Mouse (Mus musculus) heart, postnatal 0 days (tissue): Measurements from ENCODE around the gene Thoc5. TPM values are rescaled to one million over a fixed set of nuclear protein-coding genes. Genes with fewer than 3 reads are reported as not detected.

Experiments used
- ATAC-seq: fragments of 200-750 bp; cut with Nextera tagmentation; 2 replicates; pipeline ENCODE4 v1.8.0; 2017; ENCODE audit warnings: low read depth, moderate number of reproducible peaks, moderate library complexity; ENCODE audit not compliant: insufficient read depth
- DNase-seq: peaks from one replicate; pipeline ENCODE4 v3.0.0-alpha.2; 2016; ENCODE audit warnings: low spot score
- H3K27ac ChIP-seq: fragments of 300-500 bp; sonication (generic); 2 replicates; pipeline ENCODE4 v1.5.1; 2014; ENCODE audit warnings: low read depth, mild to moderate bottlenecking
- H3K27me3 ChIP-seq: fragments of 300-500 bp; sonication (generic); 2 replicates; pipeline ENCODE4 v1.6.1; 2014; ENCODE audit warnings: low read length, mixed read lengths; ENCODE audit not compliant: control insufficient read depth, insufficient read depth
- H3K36me3 ChIP-seq: fragments of 300-500 bp; sonication (generic); replicated peaks from 2 replicates; pipeline ENCODE4 v1.6.1; 2014; ENCODE audit warnings: low read length, mixed read lengths; ENCODE audit not compliant: control insufficient read depth, insufficient read depth
- H3K4me1 ChIP-seq: fragments of 300-500 bp; sonication (generic); 2 replicates; pipeline ENCODE4 v1.6.1; 2014; ENCODE audit warnings: antibody characterized with exemption; ENCODE audit not compliant: control insufficient read depth, insufficient read depth
- H3K4me2 ChIP-seq: fragments of 300-500 bp; sonication (generic); 2 replicates; pipeline ENCODE4 v1.6.1; 2014; ENCODE audit warnings: low read depth, mild to moderate bottlenecking, low read length, moderate library complexity
- H3K4me3 ChIP-seq: fragments of 300-500 bp; sonication (generic); 2 replicates; pipeline ENCODE4 v1.5.1; 2014; ENCODE audit warnings: low read depth, low read length
- H3K9ac ChIP-seq: fragments of 300-500 bp; sonication (generic); replicated peaks from 2 replicates; pipeline ENCODE4 v1.6.1; 2014; ENCODE audit warnings: low read depth, low read length, mixed read lengths
- H3K9me3 ChIP-seq: fragments of 300-500 bp; sonication (generic); replicated peaks from 2 replicates; pipeline ENCODE4 v1.6.1; 2016; ENCODE audit warnings: low read length; ENCODE audit not compliant: control insufficient read depth
- CTCF ChIP-seq: IDR thresholded peaks from 2 replicates; pipeline ENCODE4 v1.5.1; 2016; ENCODE audit warnings: antibody characterized with exemption, control low read depth, low read depth
- EP300 ChIP-seq: IDR thresholded peaks from 2 replicates; pipeline ENCODE4 v1.6.1; 2016; ENCODE audit warnings: antibody characterized with exemption, low read depth
- WGBS: fragments of 180-500 bp; shearing (Covaris S2); extraction: QIAGEN DNeasy Blood & Tissue Kit; methylation state at CpG from one replicate; pipeline ENCODE4 v1.1.7; 2014; 5-methylcytosine and 5-hydroxymethylcytosine counted together
- polyA plus RNA-seq: library from polyadenylated mRNA; unstranded; fragments of >200 nt; fragmentation: Nextera tagmentation; extraction: Ambion mirVana; gene quantifications from 2 replicates; pipeline ENCODE4 v1.2.1, GENCODE M21; 2015
- total RNA-seq: library from RNA; depleted of rRNA; stranded (reverse); fragments of >200 nt; gene quantifications from 2 replicates; pipeline ENCODE4 v1.2.3, GENCODE M21; 2014; ENCODE audit warnings: low replicate concordance; rRNA removed

The Thoc5 gene
- total RNA-seq (11.9 and 17.2 TPM in 2 replicates), polyA plus RNA-seq (15.9 and 16.0 TPM in 2 replicates)

- H3K9ac ChIP-seq: peak within 1 kb of the TSS; percentile 69
- 3% methylated on average over 52 of the region's 52 CpGs for WGBS
- TF ChIP-seq EP300: no peak
- no peak for TF ChIP-seq CTCF
- peak within 1 kb of the TSS; percentile 60 for H3K27ac ChIP-seq
- 0 out of 2 replicates have a peak, but pooled peaks cover 5% of the 10 kb centered on the region for H3K36me3 ChIP-seq
- H3K4me2 ChIP-seq: peak within 1 kb of the TSS; percentile 80
- peak within 1 kb of the TSS; percentile 81 for H3K4me3 ChIP-seq
- H3K9me3 ChIP-seq: no peaks in the 10 kb centered on the region
- H3K4me1 ChIP-seq: peaks cover 8% of the 10 kb centered on the region
- DNase-seq (peak; percentile 86), ATAC-seq (peak; percentile 94)
- H3K27me3 ChIP-seq: no peaks in the 10 kb centered on the region
Measured at GRCm38 (mm10) chr11:4894848-4895816, at the start of gene Thoc5. TSS of gene Thoc5 (plus strand) at chr11:4895320.

- peak overlapping the region; percentile 82 for H3K4me2 ChIP-seq
- H3K4me3 ChIP-seq: peak overlapping the region; percentile 81
- peak overlapping the region; percentile 83 for H3K27ac ChIP-seq
- peaks cover 10% of the 10 kb centered on the region; the same call in 1 of the 2 replicates for H3K4me1 ChIP-seq
- WGBS: 2% methylated on average over 50 of the region's 50 CpGs
- no peaks in the 10 kb centered on the region for H3K9me3 ChIP-seq
- H3K27me3 ChIP-seq: no peaks in the 10 kb centered on the region
- H3K36me3 ChIP-seq: no peaks in the 10 kb centered on the region
- TF ChIP-seq CTCF (no peak), EP300 (no peak)
- ATAC-seq: peak; percentile 33
- DNase-seq: peak; percentile 58
- H3K9ac ChIP-seq: peak overlapping the region; percentile 93
Measured at GRCm38 (mm10) chr11:4848483-4849248, 46.5 kb upstream of the Thoc5 start.

GRCm38 (mm10) chr11:4849258-4849943 lies 45.7 kb upstream of the Thoc5 start, which contains the start of gene Nf2:
TSS of gene Nf2 (minus strand) at chr11:4849536.
- ATAC-seq: peak; percentile 98
- Histone ChIP-seq H3K9me3 (no peaks in the 10 kb centered on the region), H3K27me3 (no peaks in the 10 kb centered on the region), H3K4me3 (peak within 1 kb of the TSS; percentile 81), H3K27ac (peak within 1 kb of the TSS; percentile 83), H3K4me2 (peak within 1 kb of the TSS; percentile 82), H3K36me3 (no peaks in the 10 kb centered on the region), H3K9ac (peak within 1 kb of the TSS; percentile 93), H3K4me1 (peaks cover 10% of the 10 kb centered on the region; the same call in 1 of the 2 replicates)
- no peak for TF ChIP-seq EP300
- TF ChIP-seq CTCF: 0 out of 2 replicates have a peak, but pooled peaks have one; percentile 10
- peak; percentile 99 for DNase-seq
- under 1% methylated on average over 56 of the region's 60 CpGs for WGBS

GRCm38 (mm10) chr11:4850404-4850803 lies 44.7 kb upstream of the Thoc5 start:
- no peak overlapping the region for H3K4me2 ChIP-seq
- no peak for TF ChIP-seq CTCF
- TF ChIP-seq EP300: no peak
- no peaks in the 10 kb centered on the region for H3K9me3 ChIP-seq
- no peak overlapping the region for H3K27ac ChIP-seq
- ATAC-seq (no peak), DNase-seq (no peak)
- H3K9ac ChIP-seq: no peak overlapping the region
- no peaks in the 10 kb centered on the region for H3K27me3 ChIP-seq
- H3K4me1 ChIP-seq: peaks cover 10% of the 10 kb centered on the region; the same call in 1 of the 2 replicates
- no peaks in the 10 kb centered on the region for H3K36me3 ChIP-seq
- H3K4me3 ChIP-seq: no peak overlapping the region
- WGBS: 93% methylated on average over 2 of the region's 2 CpGs

GRCm38 (mm10) chr11:4853021-4853420 lies 42.1 kb upstream of the Thoc5 start:
- H3K36me3 ChIP-seq: no peaks in the 10 kb centered on the region
- H3K4me3 ChIP-seq: no peak overlapping the region
- no peak for ATAC-seq
- no peak overlapping the region for H3K27ac ChIP-seq
- TF ChIP-seq CTCF (no peak), EP300 (no peak)
- H3K9ac ChIP-seq: no peak overlapping the region
- no peaks in the 10 kb centered on the region for H3K9me3 ChIP-seq
- no peaks in the 10 kb centered on the region for H3K27me3 ChIP-seq
- H3K4me2 ChIP-seq: no peak overlapping the region
- DNase-seq: no peak
- peaks cover 5% of the 10 kb centered on the region; the same call in 1 of the 2 replicates for H3K4me1 ChIP-seq
